Comparison of ENCODE assay signal across 28 mouse cellular contexts in the genomic region with DNA sequence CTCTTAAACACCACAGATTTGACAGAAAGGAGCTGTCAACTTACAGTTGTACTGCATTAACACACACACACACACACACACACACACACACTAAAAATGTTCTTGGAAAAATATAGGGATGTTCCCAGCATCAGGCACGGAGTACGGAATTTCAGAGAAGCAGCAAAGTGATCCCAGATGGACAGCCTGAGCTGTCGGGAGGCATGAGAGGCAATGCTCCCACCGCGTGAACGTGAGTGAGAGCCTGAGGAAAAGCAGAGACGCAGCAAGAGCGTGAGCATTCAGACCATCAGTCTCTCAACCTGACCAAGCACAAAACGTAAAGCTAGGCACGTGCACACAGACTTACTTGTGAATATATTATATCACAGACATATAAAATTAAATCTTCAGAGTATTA.
"Had no signal": no experiment of that assay in that cellular context is flagged by ENCODE, and none has a peak within 500 bp of the region (broad histone marks: within the 10 kb centered on the region; RNA-seq: fewer than 3 reads in every experiment).

No protein-coding gene starts in this region.

- H3K36me3 ChIP-seq: heart, embryonic 10.5 days; heart, embryonic 12.5 days; hindbrain, embryonic 10.5 days; hindbrain, embryonic 12.5 days; intestine, embryonic 15.5 days; limb, embryonic 10.5 days; limb, embryonic 12.5 days; liver, embryonic 13.5 days; liver, embryonic 15.5 days had no signal

- H3K27me3 ChIP-seq: heart, embryonic 12.5 days; hindbrain, embryonic 12.5 days; intestine, embryonic 15.5 days; limb, embryonic 12.5 days; liver, embryonic 13.5 days; liver, embryonic 15.5 days had no signal

- H3K4me3 ChIP-seq: gastrocnemius, adult 2 months; heart, embryonic 10.5 days; heart, embryonic 12.5 days; hindbrain, embryonic 10.5 days; hindbrain, embryonic 12.5 days; intestine, embryonic 15.5 days; limb, embryonic 10.5 days; limb, embryonic 12.5 days; liver, embryonic 13.5 days; liver, embryonic 15.5 days had no signal

- H3K4me1 ChIP-seq: hindbrain, embryonic 12.5 days; intestine, embryonic 15.5 days; liver, embryonic 13.5 days; liver, embryonic 15.5 days had no signal

- H3K27ac ChIP-seq: gastrocnemius, adult 2 months; heart, embryonic 10.5 days; hindbrain, embryonic 10.5 days; hindbrain, embryonic 12.5 days; hindbrain, embryonic 14.5 days; intestine, embryonic 15.5 days; limb, embryonic 10.5 days; limb, embryonic 12.5 days; liver, embryonic 13.5 days; liver, embryonic 15.5 days had no signal

- DNase-seq: gastrocnemius, adult 2 months; gastrocnemius, postnatal 14 days; gastrocnemius, postnatal 36 days; heart, adult 18-20 months; heart, postnatal 10 days; heart, postnatal 4 days; kidney, adult 18-20 months; kidney, adult 8-10 months; kidney, postnatal 10 days; kidney, postnatal 25 days; layer of hippocampus, adult 9-11 months; layer of hippocampus, postnatal 36 days; liver; liver, embryonic 13.5 days; liver, postnatal 0 days had no signal

- H3K9ac ChIP-seq: heart, embryonic 12.5 days; hindbrain, embryonic 12.5 days; hindbrain, embryonic 14.5 days; intestine, embryonic 15.5 days; limb, embryonic 12.5 days; liver, embryonic 13.5 days; liver, embryonic 15.5 days; liver, postnatal 0 days had no signal

- H3K9me3 ChIP-seq: heart, embryonic 10.5 days; heart, embryonic 12.5 days; hindbrain, embryonic 10.5 days; hindbrain, embryonic 12.5 days; intestine, embryonic 15.5 days; limb, embryonic 10.5 days; limb, embryonic 12.5 days; liver, embryonic 13.5 days; liver, embryonic 15.5 days had no signal

- ATAC-seq: hindbrain, embryonic 16.5 days; inflammation-experienced regulatory T-cells, adult 6 months; intestine, embryonic 15.5 days; intestine, postnatal 0 days; liver, postnatal 0 days had no signal

- H3K4me2 ChIP-seq: heart, embryonic 12.5 days; hindbrain, embryonic 12.5 days; hindbrain, embryonic 14.5 days; intestine, embryonic 15.5 days; limb, embryonic 12.5 days; liver, embryonic 11.5 days; liver, embryonic 13.5 days; liver, embryonic 15.5 days had no signal
